Mouse (Mus musculus): ENCODE measurements around the gene Skap2.

GRCm38 (mm10) chr6:52027181-52027580 is 14.8 kb upstream of the Skap2 start:
- TF ChIP-seq GATA1 (IDR thresholded peaks at IDR 0.05; ENCODE audit: borderline replicate concordance, low read length), result no peak
- TF ChIP-seq FLI1 (IDR thresholded peaks at IDR 0.05; ENCODE audit: low read length), result no peak

All from megakaryocyte, embryonic 14.5 days (primary cell).